Comparison of ENCODE assay signal across 8 mouse cellular contexts in the genomic region with DNA sequence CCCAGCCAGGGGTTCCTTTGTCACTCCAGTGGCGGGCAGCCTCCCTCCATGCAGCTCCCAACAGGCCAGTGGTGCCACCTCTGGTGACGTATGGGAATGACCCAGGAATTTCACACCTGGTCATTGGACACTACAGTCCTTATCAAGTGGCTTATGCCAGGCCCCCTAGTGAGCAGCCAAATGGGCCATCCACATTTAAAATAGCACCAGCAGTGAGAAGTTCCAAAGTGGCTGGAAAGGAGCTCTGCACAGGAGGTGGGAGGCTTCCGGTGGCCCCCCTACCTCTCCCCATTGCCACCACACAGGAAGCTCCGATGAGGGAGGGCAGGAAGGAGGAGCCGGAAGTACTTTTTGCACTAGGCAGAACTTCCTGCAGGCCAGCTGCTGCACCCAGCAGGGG.
DNase-seq lines count a peak whose midpoint lies in the region; ATAC-seq and TF ChIP-seq lines count a peak whose summit lies in the region.

No protein-coding gene starts in this region.

- no peak overlapping the region for H3K27ac ChIP-seq in left cerebral cortex, adult 2 months
- H3K27ac ChIP-seq in heart, embryonic 14.5 days (replicated peaks in 1 of 2; ENCODE audit: control insufficient read depth in 1 of 2, insufficient read depth in 1 of 2, low read depth in 2 of 2, low read length in 2 of 2), result peak overlapping the region in 1 of 2 experiments; percentile 50; a peak in 2 of 4 replicates
- no peak overlapping the region for H3K27ac ChIP-seq in liver, postnatal 0 days (ENCODE audit: low read depth)

- no peak overlapping the region for H3K4me3 ChIP-seq in left cerebral cortex, adult 2 months
- no peak overlapping the region for H3K4me3 ChIP-seq in heart, embryonic 14.5 days (ENCODE audit: control insufficient read depth in 1 of 2, insufficient read depth in 1 of 2, low read depth in 1 of 2, low read length in 2 of 2)
- H3K4me3 ChIP-seq in liver, postnatal 0 days (ENCODE audit: low read depth, low read length), result no peak overlapping the region

- no peaks in the 10 kb centered on the region for H3K36me3 ChIP-seq in heart, embryonic 14.5 days (ENCODE audit: control insufficient read depth, insufficient read depth, low read length)
- no peaks in the 10 kb centered on the region for H3K36me3 ChIP-seq in liver, postnatal 0 days (replicated peaks; ENCODE audit: insufficient read depth, low read length)

- peaks cover 14 to 17% of the 10 kb centered on the region in 2 experiments for H3K4me1 ChIP-seq in heart, embryonic 14.5 days (ENCODE audit: control insufficient read depth in 2 of 2, insufficient read depth in 2 of 2, low read length in 2 of 2)
- peaks cover 3% of the 10 kb centered on the region; the same call in 1 of the 2 replicates for H3K4me1 ChIP-seq in liver, postnatal 0 days (ENCODE audit: insufficient read depth)

- no peaks in the 10 kb centered on the region for H3K27me3 ChIP-seq in heart, embryonic 14.5 days (ENCODE audit: control insufficient read depth, insufficient read depth, low read length)
- no peaks in the 10 kb centered on the region for H3K27me3 ChIP-seq in liver, postnatal 0 days (ENCODE audit: insufficient read depth, low read length)

- WGBS in heart, embryonic 14.5 days, result 6% methylated on average over 5 of the region's 5 CpGs
- WGBS in liver, postnatal 0 days (ENCODE audit: insufficient replicate concordance), result 14% methylated on average over 5 of the region's 5 CpGs

- peak overlapping the region; percentile 31; the same call in 1 of the 2 replicates for H3K4me2 ChIP-seq in heart, embryonic 14.5 days (ENCODE audit: low read length)
- H3K4me2 ChIP-seq in liver, postnatal 0 days (ENCODE audit: low read depth, low read length), result no peak overlapping the region

- peak; percentile 19 for TF ChIP-seq CTCF in left cerebral cortex, adult 2 months (IDR thresholded peaks at IDR 0.05)
- peak; percentile 26; the same call in 1 of the 2 replicates for TF ChIP-seq CTCF in brain, embryonic 14.5 days (IDR thresholded peaks at IDR 0.05; ENCODE audit: borderline replicate concordance, extremely low read depth, insufficient read depth, insufficient read length)
- TF ChIP-seq CTCF in liver, postnatal 0 days (IDR thresholded peaks at IDR 0.05; ENCODE audit: low read depth), result peak; percentile 15; the same call in 1 of the 2 replicates

- H3K9me3 ChIP-seq in heart, embryonic 14.5 days (ENCODE audit: control insufficient read depth, low read length), result no peaks in the 10 kb centered on the region
- H3K9me3 ChIP-seq in liver, postnatal 0 days (ENCODE audit: low read length), result no peaks in the 10 kb centered on the region

- H3K9ac ChIP-seq in heart, embryonic 14.5 days (ENCODE audit: low read length), result no peak overlapping the region; the same call in 1 of the 2 replicates
- no peak overlapping the region for H3K9ac ChIP-seq in liver, postnatal 0 days (replicated peaks)

- TF ChIP-seq POLR2A in brain, embryonic 14.5 days (IDR thresholded peaks at IDR 0.05; ENCODE audit: borderline replicate concordance, extremely low read depth, insufficient read depth, insufficient read length, poor library complexity, severe bottlenecking), result no peak

- no peak for TF ChIP-seq EP300 in liver, postnatal 0 days (IDR thresholded peaks at IDR 0.05; ENCODE audit: low read depth)

- intact Hi-C loops in left cerebral cortex, adult 2 months (cut with DNase I), result no loop called here

- peak; percentile 56; the same call in 1 of the 2 replicates for ATAC-seq in heart, embryonic 14.5 days (ENCODE audit: insufficient number of reproducible peaks, insufficient read depth, low FRiP score, low read depth)
- peak; percentile 43; the same call in 1 of the 2 replicates for ATAC-seq in liver, postnatal 0 days

- DNase-seq in left cerebral cortex, adult 2 months (ENCODE audit: extremely low spot score in 1 of 2, low spot score in 2 of 2), result no peak
- no peak for DNase-seq in left cerebral cortex, adult 9 months (ENCODE audit: low spot score in 2 of 2)
- peak; percentile 7 for DNase-seq in brain, embryonic 14.5 days (ENCODE audit: low read depth)
- peak; percentile 26 for DNase-seq in liver, postnatal 0 days
- DNase-seq in layer of hippocampus, postnatal 36 days, result no peak
- DNase-seq in ovary, postnatal 14 days (ENCODE audit: low spot score), result no peak
- no peak for DNase-seq in frontal cortex, postnatal 14 days (ENCODE audit: low spot score in 2 of 2)

Comparison
In these comparisons a context has a peak if more than half of its experiments do, and no peak if none do; other contexts are left out.
1. DNase-seq: peak in brain, embryonic 14.5 days (single experiment) and liver, postnatal 0 days (single experiment); none in left cerebral cortex, adult 2 months (0 of 2), left cerebral cortex, adult 9 months (0 of 2), layer of hippocampus, postnatal 36 days (0 of 2), ovary, postnatal 14 days (single experiment) and frontal cortex, postnatal 14 days (0 of 2).
2. Peak in every context shown above with its lines, with median percentiles within 50 percentile points of each other: CTCF ChIP-seq.